Mouse (Mus musculus): ENCODE results near the gene Sfta2. TPM values are rescaled to one million over a fixed set of nuclear protein-coding genes. Genes with fewer than 3 reads are reported as not detected.

Sfta2 gene
- polyA plus RNA-seq, 1 experiment from 2014 or later = 25.2 TPM

DNA sequence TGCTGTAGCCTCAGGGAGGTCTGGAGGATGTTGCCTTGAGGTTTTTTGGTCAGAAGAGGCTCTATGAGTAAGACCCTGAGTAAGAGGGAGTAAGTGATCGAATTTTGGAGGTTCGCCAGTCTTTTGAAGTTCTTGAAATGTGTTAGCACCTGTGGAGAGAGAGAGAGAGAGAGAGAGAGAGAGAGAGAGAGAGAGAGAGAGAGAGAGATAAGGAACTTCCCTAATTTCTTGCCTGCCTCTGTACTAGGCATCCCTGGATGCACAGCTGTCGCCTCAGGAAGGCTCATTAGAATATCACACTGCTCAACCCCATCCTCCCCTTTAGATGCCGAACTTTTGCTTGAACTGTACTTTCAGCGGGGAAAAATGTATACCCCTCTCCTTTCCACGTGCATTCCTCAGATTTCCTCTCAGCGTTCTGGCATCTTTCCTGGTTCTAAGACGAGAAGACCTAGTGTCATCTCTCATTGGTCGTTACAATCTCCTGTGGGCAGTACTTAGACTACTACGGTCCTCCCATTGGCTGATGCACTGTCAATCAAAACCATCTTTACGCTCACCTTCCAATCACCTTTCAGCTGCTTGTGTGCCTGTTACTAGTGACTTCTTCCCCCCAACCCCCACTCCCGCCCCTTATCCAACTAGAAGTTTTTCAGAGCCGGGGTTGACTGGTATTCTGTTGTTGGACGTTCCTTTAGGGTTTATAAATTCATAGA, 37.3 kb downstream of the Sfta2 start:
- no peaks in the 10 kb centered on the region for H3K27me3 ChIP-seq (ENCODE audit: control insufficient read depth, insufficient read depth, low read length)
- peaks cover 10% of the 10 kb centered on the region; the same call in 1 of the 2 replicates for H3K4me1 ChIP-seq (ENCODE audit: control insufficient read depth, insufficient read depth, low read length)
- no peaks in the 10 kb centered on the region for H3K9me3 ChIP-seq (ENCODE audit: control insufficient read depth, low read depth, low read length)
- no peak overlapping the region for H3K4me3 ChIP-seq (ENCODE audit: low read depth, low read length)
- no peaks in the 10 kb centered on the region for H3K36me3 ChIP-seq (ENCODE audit: control insufficient read depth, insufficient read depth, low read length)
- WGBS = 20% methylated on average over 14 of the region's 14 CpGs
- ATAC-seq (ENCODE audit: insufficient number of reproducible peaks, insufficient read depth, low FRiP score, low read depth) = peak; percentile 90
- H3K27ac ChIP-seq (ENCODE audit: low read length) = peak overlapping the region; percentile 84; the same call in 1 of the 2 replicates
- 0 out of 2 replicates have a peak overlapping the region, but pooled peaks have one; percentile 1 for H3K4me2 ChIP-seq (replicated peaks; ENCODE audit: low read depth, low read length)
- H3K9ac ChIP-seq (replicated peaks; ENCODE audit: low read depth, low read length) = no peak overlapping the region

DNA sequence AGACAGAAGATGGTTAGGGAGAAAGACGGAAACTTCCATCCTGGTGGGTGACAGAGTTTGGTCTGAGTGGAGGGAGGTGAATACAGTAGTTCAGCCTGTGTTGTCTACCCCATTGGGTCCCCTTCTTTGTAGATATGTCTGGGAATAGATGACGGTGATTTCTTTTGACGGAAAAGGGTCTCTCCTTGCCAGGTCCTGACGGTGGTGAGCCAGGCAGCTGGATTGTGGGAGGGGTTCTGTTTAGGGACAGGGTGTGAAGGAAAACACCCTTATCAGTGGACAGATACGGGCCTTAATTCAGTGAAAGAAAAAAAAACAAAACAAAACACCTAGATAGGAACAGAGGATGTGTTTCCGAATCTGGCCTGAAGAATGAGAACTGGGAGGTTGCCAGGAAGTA, 38.0 kb downstream of the Sfta2 start:
- no peaks in the 10 kb centered on the region for H3K9me3 ChIP-seq (ENCODE audit: control insufficient read depth, low read depth, low read length)
- H3K4me2 ChIP-seq (replicated peaks; ENCODE audit: low read depth, low read length) = 0 out of 2 replicates have a peak overlapping the region, but pooled peaks have one; percentile 1
- no peak overlapping the region for H3K9ac ChIP-seq (replicated peaks; ENCODE audit: low read depth, low read length)
- H3K27me3 ChIP-seq (ENCODE audit: control insufficient read depth, insufficient read depth, low read length) = no peaks in the 10 kb centered on the region
- ATAC-seq (ENCODE audit: insufficient number of reproducible peaks, insufficient read depth, low FRiP score, low read depth) = no peak
- H3K4me3 ChIP-seq (ENCODE audit: low read depth, low read length) = no peak overlapping the region
- no peaks in the 10 kb centered on the region for H3K36me3 ChIP-seq (ENCODE audit: control insufficient read depth, insufficient read depth, low read length)
- peaks cover 6% of the 10 kb centered on the region; the same call in 1 of the 2 replicates for H3K4me1 ChIP-seq (ENCODE audit: control insufficient read depth, insufficient read depth, low read length)
- 54% methylated on average over 6 of the region's 6 CpGs for WGBS
- H3K27ac ChIP-seq (ENCODE audit: low read length) = peak overlapping the region; percentile 84

DNA sequence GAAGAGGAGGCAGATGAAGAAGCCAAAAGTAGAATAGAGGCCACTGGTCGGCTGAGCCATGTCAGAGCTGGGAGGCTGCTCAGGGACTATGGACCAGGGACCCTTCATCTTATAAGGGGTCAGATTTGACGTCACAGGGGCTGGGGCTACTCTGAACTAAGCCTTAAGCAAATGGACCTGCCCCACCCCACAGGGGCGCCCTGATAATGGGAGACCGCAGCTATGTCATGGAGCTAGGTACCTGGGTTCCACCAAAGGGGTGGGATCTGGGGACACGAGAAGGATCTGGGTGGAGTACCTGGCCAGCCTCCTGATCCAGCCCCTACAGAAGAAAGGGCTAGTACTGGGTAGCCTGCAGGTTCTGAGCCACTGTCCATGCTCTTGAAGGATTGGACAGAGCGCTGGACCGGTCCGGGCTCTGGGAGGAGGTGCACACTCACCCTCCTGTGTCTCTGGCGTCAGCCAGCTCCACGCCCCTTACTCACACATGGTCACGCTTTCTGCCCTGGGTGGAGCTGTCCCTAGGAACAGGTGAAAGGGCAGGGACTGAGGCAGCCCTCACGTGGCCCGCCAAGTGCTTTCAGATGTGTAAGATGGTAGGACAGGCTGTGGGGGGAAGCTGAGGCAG, 42.4 kb downstream of the Sfta2 start, which contains the start of gene Mucl3:
Gene Mucl3, minus strand, starts transcription at position 87 of the 628 bp plus-strand sequence.
- no peak within 1 kb of the TSS for H3K27ac ChIP-seq (ENCODE audit: low read length)
- ATAC-seq (ENCODE audit: insufficient number of reproducible peaks, insufficient read depth, low FRiP score, low read depth) = peak; percentile 33
- H3K4me1 ChIP-seq (ENCODE audit: control insufficient read depth, insufficient read depth, low read length) = no peaks in the 10 kb centered on the region
- WGBS = 60% methylated on average over 13 of the region's 13 CpGs
- no peaks in the 10 kb centered on the region for H3K9me3 ChIP-seq (ENCODE audit: control insufficient read depth, low read depth, low read length)
- H3K4me3 ChIP-seq (ENCODE audit: low read depth, low read length) = no peak within 1 kb of the TSS
- no peak within 1 kb of the TSS for H3K9ac ChIP-seq (replicated peaks; ENCODE audit: low read depth, low read length)
- no peak within 1 kb of the TSS for H3K4me2 ChIP-seq (replicated peaks; ENCODE audit: low read depth, low read length)
- H3K27me3 ChIP-seq (ENCODE audit: control insufficient read depth, insufficient read depth, low read length) = no peaks in the 10 kb centered on the region
- no peaks in the 10 kb centered on the region for H3K36me3 ChIP-seq (ENCODE audit: control insufficient read depth, insufficient read depth, low read length)

DNA sequence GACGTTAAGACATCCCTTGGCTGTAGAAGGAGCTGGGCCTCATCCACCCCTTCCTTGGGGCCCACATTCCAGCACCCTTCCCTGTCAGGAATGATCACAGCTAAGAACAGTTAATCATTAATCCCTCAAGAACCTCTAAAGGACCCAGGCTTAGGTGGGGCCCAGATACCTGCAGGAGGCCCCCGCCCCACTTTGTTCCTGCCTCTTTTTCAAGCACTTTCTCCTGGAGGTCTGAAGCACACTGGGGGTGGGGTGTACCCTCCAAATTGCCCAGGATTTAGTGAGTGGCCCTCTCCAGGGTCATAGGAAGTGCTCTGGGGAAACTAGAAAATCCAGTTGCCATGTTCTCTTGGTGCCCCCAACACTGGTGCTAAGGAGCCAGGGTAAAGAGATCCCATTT, 48.1 kb downstream of the Sfta2 start:
- Histone ChIP-seq H3K27ac (ENCODE audit: low read length) (peak overlapping the region; percentile 90), H3K9ac (replicated peaks; ENCODE audit: low read depth, low read length) (no peak overlapping the region), H3K4me2 (replicated peaks; ENCODE audit: low read depth, low read length) (peak overlapping the region; percentile 24), H3K27me3 (ENCODE audit: control insufficient read depth, insufficient read depth, low read length) (no peaks in the 10 kb centered on the region), H3K9me3 (ENCODE audit: control insufficient read depth, low read depth, low read length) (no peaks in the 10 kb centered on the region), H3K4me3 (ENCODE audit: low read depth, low read length) (no peak overlapping the region), H3K36me3 (ENCODE audit: control insufficient read depth, insufficient read depth, low read length) (peaks cover under 1% of the 10 kb centered on the region; the same call in 1 of the 2 replicates), H3K4me1 (ENCODE audit: control insufficient read depth, insufficient read depth, low read length) (no peaks in the 10 kb centered on the region)
- ATAC-seq (ENCODE audit: insufficient number of reproducible peaks, insufficient read depth, low FRiP score, low read depth) = peak; percentile 91
- WGBS = 54% methylated on average over 2 of the region's 2 CpGs

DNA sequence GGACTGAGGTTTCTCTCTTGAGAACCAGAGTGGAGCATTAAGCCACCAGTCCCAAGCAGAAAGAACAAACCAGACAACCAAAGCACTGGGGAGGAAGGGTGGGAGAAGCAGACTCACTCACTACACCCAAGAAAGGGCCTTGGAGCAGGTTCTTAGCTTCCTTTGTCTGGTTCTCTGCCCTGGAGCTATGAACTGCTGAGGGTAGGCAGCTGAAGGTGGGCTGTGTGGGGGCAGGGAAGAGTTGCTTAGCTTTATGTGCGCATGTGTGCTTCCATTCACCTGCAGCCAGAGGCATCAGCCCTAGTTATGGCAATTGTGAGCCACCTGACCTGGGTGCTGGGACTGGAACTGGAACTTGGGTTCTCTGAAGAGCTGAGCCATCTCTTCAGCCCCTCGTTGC, 51.7 kb downstream of the Sfta2 start:
- H3K9ac ChIP-seq (replicated peaks; ENCODE audit: low read depth, low read length) = no peak overlapping the region
- H3K4me2 ChIP-seq (replicated peaks; ENCODE audit: low read depth, low read length) = no peak overlapping the region

DNA sequence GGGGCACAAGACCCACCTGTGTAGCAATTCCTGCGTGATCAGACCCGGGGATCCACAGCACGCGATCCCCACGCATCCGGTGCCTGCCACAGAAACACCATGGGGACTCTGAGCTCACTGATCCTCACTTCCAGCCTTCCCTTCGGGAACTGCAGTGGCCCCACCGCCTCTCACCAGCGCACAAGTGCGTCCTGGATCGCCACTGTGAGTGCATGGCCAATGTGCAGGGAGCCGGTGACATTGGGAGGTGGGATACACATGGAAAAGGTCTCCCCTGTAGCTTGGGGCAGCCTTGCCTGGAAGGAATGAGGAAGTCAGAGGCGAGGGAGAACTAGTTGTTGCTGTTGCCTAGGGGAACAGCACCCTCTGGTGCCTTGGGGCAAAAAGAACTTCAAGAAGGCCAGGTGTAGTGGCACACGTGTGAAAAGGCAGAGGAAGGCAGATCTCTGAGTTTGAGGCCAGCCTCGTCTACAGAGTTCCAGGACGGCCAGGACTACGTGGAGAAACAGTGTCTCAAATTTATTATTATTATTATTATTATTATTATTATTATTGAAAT, 64.7 kb downstream of the Sfta2 start:
- H3K9ac ChIP-seq (replicated peaks; ENCODE audit: low read depth, low read length) = no peak overlapping the region
- 77% methylated on average over 17 of the region's 17 CpGs for WGBS
- H3K27ac ChIP-seq (ENCODE audit: low read length) = no peak overlapping the region
- ATAC-seq (ENCODE audit: insufficient number of reproducible peaks, insufficient read depth, low FRiP score, low read depth) = no peak
- peaks cover 6% of the 10 kb centered on the region; the same call in 1 of the 2 replicates for H3K4me1 ChIP-seq (ENCODE audit: control insufficient read depth, insufficient read depth, low read length)
- no peak overlapping the region for H3K4me3 ChIP-seq (ENCODE audit: low read depth, low read length)
- no peaks in the 10 kb centered on the region for H3K27me3 ChIP-seq (ENCODE audit: control insufficient read depth, insufficient read depth, low read length)
- peaks cover 34% of the 10 kb centered on the region for H3K36me3 ChIP-seq (ENCODE audit: control insufficient read depth, insufficient read depth, low read length)
- H3K4me2 ChIP-seq (replicated peaks; ENCODE audit: low read depth, low read length) = 0 out of 2 replicates have a peak overlapping the region, but pooled peaks have one; percentile 5
- no peaks in the 10 kb centered on the region for H3K9me3 ChIP-seq (ENCODE audit: control insufficient read depth, low read depth, low read length)

More for the DNA sequence above, 51.7 kb downstream of the Sfta2 start:
- H3K27me3 ChIP-seq (ENCODE audit: control insufficient read depth, insufficient read depth, low read length) = no peaks in the 10 kb centered on the region
- H3K4me3 ChIP-seq (ENCODE audit: low read depth, low read length) = no peak overlapping the region
- H3K27ac ChIP-seq (ENCODE audit: low read length) = peak overlapping the region; percentile 23; the same call in 1 of the 2 replicates
- peaks cover 27% of the 10 kb centered on the region for H3K36me3 ChIP-seq (ENCODE audit: control insufficient read depth, insufficient read depth, low read length)
- no peak for ATAC-seq (ENCODE audit: insufficient number of reproducible peaks, insufficient read depth, low FRiP score, low read depth)
- no peaks in the 10 kb centered on the region for H3K4me1 ChIP-seq (ENCODE audit: control insufficient read depth, insufficient read depth, low read length)
- 84% methylated on average over 2 of the region's 2 CpGs for WGBS
- H3K9me3 ChIP-seq (ENCODE audit: control insufficient read depth, low read depth, low read length) = no peaks in the 10 kb centered on the region

DNA sequence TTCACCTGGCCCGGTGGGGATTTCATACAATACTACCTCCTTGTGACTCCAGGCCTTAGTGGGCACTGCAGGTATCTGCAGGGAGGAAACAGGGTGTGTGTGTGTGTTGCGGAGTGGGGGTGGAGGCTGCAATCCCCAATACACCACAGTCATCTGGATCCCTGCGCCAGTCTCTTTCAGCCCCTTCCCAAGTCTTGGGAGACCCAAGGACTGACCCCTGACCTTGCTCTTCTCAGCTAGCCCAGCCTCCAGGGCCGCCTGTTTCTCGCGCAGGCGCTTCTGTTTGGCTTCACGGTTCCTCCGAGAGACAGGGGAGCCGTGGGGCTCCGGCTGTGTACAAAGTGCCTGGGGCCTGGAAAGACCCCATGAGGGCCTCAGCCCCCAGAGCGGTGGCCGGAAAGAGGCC, 65.5 kb downstream of the Sfta2 start:
- ATAC-seq (ENCODE audit: insufficient number of reproducible peaks, insufficient read depth, low FRiP score, low read depth) = peak; percentile 23; the same call in 1 of the 2 replicates
- Histone ChIP-seq H3K9me3 (ENCODE audit: control insufficient read depth, low read depth, low read length) (no peaks in the 10 kb centered on the region), H3K4me1 (ENCODE audit: control insufficient read depth, insufficient read depth, low read length) (peaks cover 6% of the 10 kb centered on the region; the same call in 1 of the 2 replicates), H3K36me3 (ENCODE audit: control insufficient read depth, insufficient read depth, low read length) (peaks cover 29% of the 10 kb centered on the region), H3K4me3 (ENCODE audit: low read depth, low read length) (peak overlapping the region; percentile 69), H3K27me3 (ENCODE audit: control insufficient read depth, insufficient read depth, low read length) (no peaks in the 10 kb centered on the region), H3K4me2 (replicated peaks; ENCODE audit: low read depth, low read length) (peak overlapping the region; percentile 83), H3K27ac (ENCODE audit: low read length) (peak overlapping the region; percentile 78), H3K9ac (replicated peaks; ENCODE audit: low read depth, low read length) (peak overlapping the region; percentile 81)
- WGBS = 3% methylated on average over 13 of the region's 13 CpGs

DNA sequence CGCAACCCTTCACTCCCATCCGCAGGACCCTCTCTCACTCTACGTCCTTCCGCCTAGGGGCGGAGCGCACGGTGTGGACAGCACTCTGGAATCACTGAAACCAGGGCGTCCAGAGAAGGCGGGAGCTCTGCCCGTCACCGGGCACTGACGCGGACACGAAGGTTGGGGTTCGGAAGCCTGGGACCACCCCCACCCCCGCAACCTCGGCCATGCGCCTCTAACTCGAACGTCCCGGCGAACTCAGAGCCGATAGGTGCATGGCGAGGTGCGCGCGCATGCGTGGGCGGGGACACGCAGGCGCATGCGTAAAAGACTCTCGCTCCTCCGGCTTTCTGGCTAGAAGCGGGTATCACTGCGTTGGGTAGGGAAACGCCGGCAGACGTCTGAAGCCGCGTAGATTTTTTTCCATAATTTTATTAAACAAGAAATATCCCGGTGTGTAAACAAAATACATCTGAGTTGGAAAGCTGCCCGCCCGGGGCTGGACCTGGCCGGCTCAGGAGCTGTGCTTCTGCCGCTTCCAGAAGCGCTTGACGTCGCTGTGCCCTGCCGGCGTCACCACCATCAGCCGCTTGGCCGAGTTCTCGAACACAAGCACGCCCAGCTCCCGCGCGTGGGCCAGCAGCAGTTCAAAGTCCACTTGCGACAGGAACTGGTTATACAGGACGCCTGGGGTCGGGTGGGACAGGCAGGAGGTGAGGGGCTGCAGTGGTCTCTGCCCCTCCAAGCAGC, 66.2 kb downstream of the Sfta2 start, which contains the start of gene Vars2:
Gene Vars2, minus strand, starts transcription at position 259 of the 732 bp plus-strand sequence.
- Histone ChIP-seq H3K9me3 (ENCODE audit: control insufficient read depth, low read depth, low read length) (no peaks in the 10 kb centered on the region), H3K27me3 (ENCODE audit: control insufficient read depth, insufficient read depth, low read length) (no peaks in the 10 kb centered on the region), H3K4me1 (ENCODE audit: control insufficient read depth, insufficient read depth, low read length) (peaks cover 8% of the 10 kb centered on the region; the same call in 1 of the 2 replicates), H3K9ac (replicated peaks; ENCODE audit: low read depth, low read length) (peak within 1 kb of the TSS; percentile 81), H3K27ac (ENCODE audit: low read length) (peak within 1 kb of the TSS; percentile 78), H3K4me3 (ENCODE audit: low read depth, low read length) (peak within 1 kb of the TSS; percentile 69), H3K4me2 (replicated peaks; ENCODE audit: low read depth, low read length) (peak within 1 kb of the TSS; percentile 83), H3K36me3 (ENCODE audit: control insufficient read depth, insufficient read depth, low read length) (peaks cover 27% of the 10 kb centered on the region)
- WGBS = 0% methylated on average over 61 of the region's 61 CpGs
- ATAC-seq (ENCODE audit: insufficient number of reproducible peaks, insufficient read depth, low FRiP score, low read depth) = peak; percentile 84
